Mouse (Mus musculus) bone marrow macrophage, adult 2 months (primary cell): ENCODE results near the gene Tmem88.

Experiments
- CTCF ChIP-seq: IDR thresholded peaks from 2 replicates; pipeline ENCODE4 v1.5.1; 2012; ENCODE audit warnings: low read depth, mild to moderate bottlenecking, low read length, moderate library complexity
- POLR2A ChIP-seq: IDR thresholded peaks from 2 replicates; pipeline ENCODE4 v1.6.1; 2012; ENCODE audit warnings: mild to moderate bottlenecking, low read depth, low read length, borderline replicate concordance

- TF ChIP-seq CTCF (no peak), POLR2A (no peak)
Observed at GRCm38 (mm10) chr11:69410310-69411072, 12.5 kb upstream of the Tmem88 start.
